Mouse (Mus musculus) C2C12 (cell line): ENCODE measurements at regions not wholly inside any gene's neighbourhood (a gene's known extent, or its start where the extent isn't known, plus 50 kb on each side); places are given as distances from the start of the nearest gene placed in this dataset.

ENCODE experiments used
- CEBPB ChIP-seq: IDR thresholded peaks from one replicate; pipeline ENCODE4 v1.6.1; 2011; ENCODE audit warnings: low read depth, mild to moderate bottlenecking, control low read depth, moderate library complexity
- CTCF ChIP-seq: IDR thresholded peaks from one replicate; pipeline ENCODE4 v1.5.1; 2011; ENCODE audit not compliant: control insufficient read depth, insufficient read depth, insufficient read length
- FOSL1 ChIP-seq: IDR thresholded peaks from one replicate; pipeline ENCODE4 v1.8.0; 2011; ENCODE audit warnings: mild to moderate bottlenecking, low read length; ENCODE audit not compliant: poor library complexity, insufficient read depth, severe bottlenecking
- MAX ChIP-seq: IDR thresholded peaks from one replicate; pipeline ENCODE4 v1.6.1; 2011; ENCODE audit warnings: mild to moderate bottlenecking, control low read depth
- MYOD1 ChIP-seq: IDR thresholded peaks from one replicate; pipeline ENCODE4 v1.6.1; 2011; ENCODE audit warnings: low read depth; ENCODE audit not compliant: control insufficient read depth, insufficient read length
- MYOG ChIP-seq: IDR thresholded peaks from one replicate; pipeline ENCODE4 v1.6.1; 2011; ENCODE audit not compliant: control insufficient read depth, insufficient read length; ENCODE audit errors: extremely low read depth
- USF1 ChIP-seq: IDR thresholded peaks from one replicate; pipeline ENCODE4 v1.6.1; 2011; ENCODE audit warnings: low read depth, mild to moderate bottlenecking, control low read depth, moderate library complexity

- TF ChIP-seq CEBPB (no peak), CTCF (no peak), MYOG (no peak), USF1 (no peak), MAX (no peak), MYOD1 (no peak), FOSL1 (no peak)
Measured at GRCm38 (mm10) chr14:79893241-79893640, 90.6 kb upstream of the Olfm4 start.
